Mouse (Mus musculus) layer of hippocampus, adult 8-10 months (tissue): ENCODE measurements around the gene Ndufs2. TPM values are rescaled to one million over a fixed set of nuclear protein-coding genes. Genes with fewer than 3 reads are reported as not detected.

ENCODE experiments used
- DNase-seq, 2 experiments: peaks; one replicate each; pipeline ENCODE4 v3.0.0; 2022; ENCODE audit warnings: low spot score in 2 of 2
- total RNA-seq, 4 experiments: library from RNA; stranded (reverse); gene quantifications; 2 replicates each; pipeline ENCODE4 v1.2.4; 2022

Gene Ndufs2
- total RNA-seq, 4 experiments from 2014 or later: 263 to 286 (median 271) TPM

DNA sequence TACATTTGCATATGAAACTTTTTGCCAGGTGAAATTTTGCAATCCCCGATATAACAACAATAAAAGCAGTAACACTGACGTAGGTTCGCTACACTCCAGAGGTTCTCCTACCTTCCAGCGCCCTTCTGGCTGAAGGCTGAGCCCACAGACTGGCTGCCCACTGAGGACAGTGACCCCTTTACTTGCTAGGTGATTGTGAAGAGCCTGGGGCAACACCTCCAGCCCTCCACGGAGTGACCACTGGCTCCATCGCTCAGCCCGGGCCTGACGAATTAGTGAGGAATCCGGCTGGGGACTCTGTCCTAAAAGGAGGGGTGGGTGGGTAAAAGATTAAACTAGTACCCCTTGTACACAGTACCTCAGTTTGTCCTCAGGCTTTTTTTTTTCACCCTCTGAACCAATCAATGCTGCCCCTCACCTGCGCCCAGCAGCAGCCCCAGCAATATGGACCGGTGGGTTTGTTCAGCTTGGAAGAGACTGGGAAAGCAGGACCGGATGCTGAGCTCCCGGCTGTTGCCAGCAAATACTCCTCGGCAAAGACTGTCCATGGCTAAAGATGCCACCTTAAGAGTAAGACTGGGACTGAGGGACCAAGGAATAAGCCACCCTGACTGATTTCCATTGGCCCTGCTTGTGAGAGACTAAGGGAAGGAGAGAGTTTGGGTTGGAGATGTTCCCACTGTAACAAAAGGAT lies 28.0 kb upstream of the Ndufs2 start:
- peak in 1 of 2 experiments; percentile 2 for DNase-seq

GRCm38 (mm10) chr1:171278436-171278835 lies 27.2 kb upstream of the Ndufs2 start:
- no peak for DNase-seq

- no peak for DNase-seq
These were observed 26.5 kb upstream of the Ndufs2 start for GRCm38 (mm10) chr1:171277736-171278135.

DNA sequence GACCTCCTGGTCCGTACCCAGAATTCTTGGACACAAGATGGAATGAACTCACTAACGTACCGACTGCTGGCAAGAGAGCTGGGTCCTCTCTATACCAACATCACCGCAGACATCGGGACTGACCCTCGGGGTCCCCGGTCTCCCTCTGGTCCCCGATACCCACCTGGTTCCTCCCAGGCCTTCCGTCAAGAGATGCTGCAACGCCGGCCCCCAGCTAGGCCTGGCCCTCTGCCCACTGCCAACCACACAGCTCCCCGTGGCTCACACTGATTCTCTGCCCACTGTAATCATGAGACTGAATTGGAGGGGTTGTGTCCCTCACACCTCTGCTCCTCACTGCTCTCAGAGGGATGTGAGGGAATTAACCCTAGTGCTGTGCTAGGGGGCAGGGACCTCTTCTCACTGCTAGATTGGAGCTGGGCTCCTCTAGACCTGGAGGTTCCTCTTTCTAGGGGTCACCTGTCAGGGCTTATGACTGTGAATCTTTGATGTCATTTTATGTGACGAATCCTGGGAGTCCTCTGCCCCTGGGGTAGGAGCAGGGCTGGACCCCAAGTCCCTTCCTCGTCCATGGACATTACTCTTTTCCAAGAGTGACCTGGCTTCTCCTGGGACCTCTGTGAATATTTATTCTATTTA lies 25.0 kb upstream of the Ndufs2 start:
- DNase-seq: no peak

- no peak for DNase-seq
These were observed 24.1 kb upstream of the Ndufs2 start for GRCm38 (mm10) chr1:171275144-171275734.

- DNase-seq: no peak
These were observed 23.0 kb upstream of the Ndufs2 start for GRCm38 (mm10) chr1:171274171-171274570.

GRCm38 (mm10) chr1:171272086-171272485 lies 20.9 kb upstream of the Ndufs2 start:
- no peak for DNase-seq

GRCm38 (mm10) chr1:171271622-171272021 lies 20.4 kb upstream of the Ndufs2 start:
- DNase-seq: no peak

DNA sequence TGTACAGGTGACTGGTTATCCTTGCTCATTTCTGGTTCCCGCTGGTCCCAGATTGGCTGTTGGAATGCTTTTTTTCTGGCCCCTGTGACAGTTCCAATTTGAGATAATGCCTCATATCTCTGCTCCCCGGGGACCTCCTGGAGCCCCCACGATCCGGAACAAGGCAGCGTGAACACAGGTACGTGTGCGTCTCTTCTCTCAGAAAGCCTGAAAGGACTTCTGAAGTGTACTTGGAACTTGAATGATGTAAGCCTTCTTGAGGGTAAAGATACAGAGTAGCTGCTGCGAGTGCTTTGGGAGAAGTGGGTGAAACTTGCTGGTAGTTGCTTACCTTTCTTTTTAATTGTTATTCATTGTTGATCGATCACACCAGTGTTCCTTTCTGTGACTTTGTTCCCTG lies 20.0 kb upstream of the Ndufs2 start:
- no peak for DNase-seq

DNA sequence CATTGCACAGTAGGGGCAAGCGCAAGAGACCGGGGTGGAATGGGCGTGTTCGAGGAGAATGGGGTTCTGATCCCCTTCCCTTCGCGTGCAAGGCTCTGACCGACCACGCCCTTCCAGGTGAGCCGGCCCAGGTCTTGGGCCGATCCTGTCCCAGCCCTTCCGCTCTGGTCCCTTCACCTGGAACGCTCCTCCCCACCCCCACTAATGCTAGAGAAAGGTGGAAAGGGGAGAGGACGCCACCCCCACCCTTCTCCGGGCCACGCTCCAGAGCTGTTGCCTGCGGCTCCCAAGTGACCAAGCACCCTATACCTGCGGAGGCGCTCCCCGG lies 19.3 kb upstream of the Ndufs2 start:
- DNase-seq: no peak

- peak; percentile 91 to 95 for DNase-seq
These were observed 18.8 kb upstream of the Ndufs2 start, which contains the start of gene B4galt3 for GRCm38 (mm10) chr1:171269848-171270572. Gene B4galt3, plus strand, starts transcription at chr1:171270328.

DNA sequence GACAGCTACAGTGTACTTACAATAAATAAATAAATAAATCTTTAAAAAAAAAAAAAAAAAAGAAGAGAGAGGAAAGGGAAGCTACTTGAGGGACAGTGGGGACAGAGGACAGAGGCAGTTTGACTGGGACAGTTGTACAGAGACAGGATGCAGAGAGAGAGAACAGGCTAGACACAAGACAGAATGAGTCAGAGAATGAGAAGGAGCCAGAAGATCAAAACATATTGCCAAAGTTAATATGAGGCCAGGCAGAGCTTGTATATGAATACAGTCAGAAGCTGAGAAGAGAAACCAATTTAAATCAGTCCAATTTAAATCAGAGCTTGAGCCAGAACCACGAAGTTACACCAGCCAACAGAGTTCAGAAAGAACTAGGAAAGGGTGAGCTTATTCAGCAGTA lies 17.2 kb upstream of the Ndufs2 start:
- DNase-seq: no peak

DNA sequence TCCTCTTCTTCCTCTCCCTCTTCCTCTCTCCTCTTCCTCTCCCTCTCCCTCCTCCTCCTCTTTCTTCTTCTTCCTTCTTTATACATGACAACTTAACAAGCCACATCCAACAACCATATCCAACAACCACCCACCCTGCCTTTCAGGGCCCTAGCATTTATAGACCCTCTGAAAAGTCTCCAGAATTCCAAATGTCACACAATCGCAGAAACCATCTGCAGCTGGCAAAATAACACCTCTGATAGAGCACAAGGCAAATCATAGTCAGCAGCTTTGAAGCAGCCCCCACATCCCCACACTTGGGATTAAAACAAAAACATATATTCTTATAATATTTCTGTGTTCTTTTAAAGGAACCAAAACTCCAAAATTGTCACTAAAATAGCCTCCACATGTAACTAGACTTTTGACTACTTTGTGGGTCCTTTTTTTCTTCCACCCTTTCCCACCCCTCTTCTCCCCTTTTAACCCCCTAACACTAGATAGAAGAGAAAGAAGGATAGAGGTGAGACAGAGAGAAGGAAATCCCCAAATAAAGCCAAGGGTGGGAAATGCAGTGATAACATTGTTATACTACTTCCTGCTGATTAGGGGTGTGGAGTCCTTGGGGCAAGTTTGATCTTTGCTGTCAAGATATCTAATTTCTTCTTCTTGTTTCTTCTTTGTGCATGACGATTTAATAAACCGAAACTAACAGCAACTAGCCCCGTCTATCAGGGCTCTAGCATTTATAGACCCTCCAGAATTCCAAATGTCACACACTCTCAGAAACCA lies 15.0 kb upstream of the Ndufs2 start:
- no peak for DNase-seq

- DNase-seq: no peak
These were observed 12.7 kb upstream of the Ndufs2 start for GRCm38 (mm10) chr1:171263666-171264461.

DNA sequence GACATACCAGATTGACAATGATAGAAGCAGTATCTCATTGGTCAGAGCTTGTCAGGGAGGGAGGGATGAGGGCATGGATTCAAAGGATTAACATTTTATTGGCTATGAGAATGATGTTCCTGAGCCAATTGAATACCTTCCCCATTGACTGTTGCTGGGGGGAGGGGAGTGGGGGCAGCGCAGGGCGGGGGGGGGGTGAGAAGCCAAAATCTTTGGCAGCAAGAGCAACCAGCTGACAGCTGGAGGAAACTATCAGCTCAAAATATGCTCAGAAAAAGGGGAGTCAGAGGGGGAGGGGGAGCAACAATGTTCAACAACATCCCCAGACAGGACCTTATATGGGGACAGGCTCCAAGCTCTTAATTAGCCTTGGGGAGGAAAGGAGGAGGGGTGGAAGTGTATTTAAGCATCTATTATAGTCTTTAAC lies 12.0 kb upstream of the Ndufs2 start:
- no peak for DNase-seq

GRCm38 (mm10) chr1:171262594-171263130 lies 11.5 kb upstream of the Ndufs2 start:
- peak; percentile 86 to 89 for DNase-seq

GRCm38 (mm10) chr1:171260316-171260715 lies 9.1 kb upstream of the Ndufs2 start:
- DNase-seq: no peak

DNA sequence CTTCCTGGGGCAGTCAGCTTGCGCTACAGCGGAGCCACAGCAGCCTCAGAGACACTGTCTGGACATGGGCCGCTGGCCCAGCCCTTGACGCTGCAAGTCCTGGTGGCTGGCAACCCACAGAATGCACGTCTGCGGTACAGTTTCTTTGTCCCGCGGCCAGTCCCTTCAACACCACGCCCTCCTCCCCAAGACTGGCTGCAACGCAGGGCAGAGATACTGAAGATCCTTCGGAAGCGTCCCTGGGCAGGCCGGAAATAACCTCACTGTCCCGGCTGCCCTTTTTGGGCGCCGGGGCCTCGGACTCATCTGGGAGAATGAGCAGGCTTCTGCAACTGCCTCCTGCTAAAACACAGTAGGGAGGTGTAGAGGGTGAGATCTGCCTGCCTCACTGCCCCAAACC lies 7.7 kb upstream of the Ndufs2 start:
- DNase-seq: no peak

GRCm38 (mm10) chr1:171257781-171258180 lies 6.6 kb upstream of the Ndufs2 start:
- no peak for DNase-seq

DNA sequence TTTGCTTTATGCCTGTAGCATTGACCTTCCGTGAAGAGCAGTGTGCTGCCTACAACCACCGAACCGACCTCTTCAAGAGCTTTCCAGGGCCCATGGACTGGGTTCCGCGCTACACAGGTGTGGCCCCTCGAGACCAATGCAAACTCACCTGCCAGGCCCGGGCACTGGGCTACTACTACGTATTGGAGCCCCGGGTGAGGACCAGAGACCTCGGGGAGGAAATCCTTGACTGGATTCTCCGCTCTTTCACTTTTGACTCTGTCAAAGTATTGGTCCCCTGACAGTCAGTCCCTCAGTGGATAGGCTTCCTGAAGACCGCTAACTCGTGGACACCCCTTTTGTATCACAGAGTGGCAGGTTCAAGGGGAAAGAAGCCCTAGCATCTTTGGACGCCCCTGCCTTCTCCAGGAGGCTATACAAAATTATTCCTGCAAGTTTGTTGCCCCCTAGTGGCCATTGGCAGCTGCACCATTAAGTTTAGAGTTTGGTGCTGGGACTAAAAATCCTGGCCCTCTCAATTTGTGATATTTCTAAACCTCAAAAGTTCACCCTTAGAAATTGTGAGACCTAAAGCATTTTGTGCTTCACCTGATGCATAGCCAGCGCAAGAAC lies 5.9 kb upstream of the Ndufs2 start:
- peak in 1 of 2 experiments; percentile 68 for DNase-seq
